Mouse (Mus musculus) limb, embryonic 12.5 days (tissue): ENCODE measurements at regions not wholly inside any gene's neighbourhood (a gene's known extent, or its start where the extent isn't known, plus 50 kb on each side); places are given as distances from the start of the nearest gene placed in this dataset.

ENCODE experiments used
- ATAC-seq: fragments of 200-750 bp; cut with Nextera tagmentation; 2 replicates; pipeline ENCODE4 v1.8.0; 2017; ENCODE audit warnings: low read depth, moderate TSS enrichment; ENCODE audit not compliant: insufficient number of reproducible peaks, insufficient read depth, low FRiP score, low TSS enrichment
- H3K27ac ChIP-seq: fragments of 300-500 bp; sonication (generic); 2 replicates; pipeline ENCODE4 v1.5.1; 2016; ENCODE audit warnings: mild to moderate bottlenecking, moderate library complexity
- H3K27me3 ChIP-seq: fragments of 300-500 bp; sonication (generic); 2 replicates; pipeline ENCODE4 v1.6.1; 2016; ENCODE audit warnings: mild to moderate bottlenecking, moderate library complexity
- H3K36me3 ChIP-seq: fragments of 300-500 bp; sonication (generic); 2 replicates; pipeline ENCODE4 v1.6.1; 2016; ENCODE audit warnings: mild to moderate bottlenecking, moderate library complexity
- H3K4me1 ChIP-seq: fragments of 300-500 bp; sonication (generic); replicated peaks from 2 replicates; pipeline ENCODE4 v1.6.1; 2016
- H3K4me2 ChIP-seq: fragments of 300-500 bp; sonication (generic); 2 replicates; pipeline ENCODE4 v1.6.1; 2016; ENCODE audit warnings: mild to moderate bottlenecking, moderate library complexity
- H3K4me3 ChIP-seq: fragments of 300-500 bp; sonication (generic); replicated peaks from 2 replicates; pipeline ENCODE4 v1.5.1; 2016; ENCODE audit warnings: mild to moderate bottlenecking
- H3K9ac ChIP-seq: fragments of 300-500 bp; sonication (generic); replicated peaks from 2 replicates; pipeline ENCODE4 v1.6.1; 2016; ENCODE audit warnings: mild to moderate bottlenecking, moderate library complexity
- H3K9me3 ChIP-seq: fragments of 300-500 bp; sonication (generic); 2 replicates; pipeline ENCODE4 v1.6.1; 2016; ENCODE audit warnings: mild to moderate bottlenecking, moderate library complexity
- WGBS: fragments of 180-500 bp; shearing (Covaris S2); methylation state at CpG from one replicate; pipeline ENCODE4 v1.1.7; 2016; 5-methylcytosine and 5-hydroxymethylcytosine counted together

GRCm38 (mm10) chr13:119140436-119140835 is 288.0 kb upstream of the Paip1 start:
- 93% methylated on average over 2 of the region's 2 CpGs for WGBS
- no peak for ATAC-seq
- Histone ChIP-seq H3K4me3 (no peak overlapping the region), H3K36me3 (no peaks in the 10 kb centered on the region), H3K4me2 (no peak overlapping the region), H3K27me3 (no peaks in the 10 kb centered on the region), H3K9ac (no peak overlapping the region), H3K27ac (no peak overlapping the region), H3K4me1 (no peaks in the 10 kb centered on the region), H3K9me3 (no peaks in the 10 kb centered on the region)

GRCm38 (mm10) chr13:119143351-119143750 is 285.1 kb upstream of the Paip1 start:
- H3K36me3 ChIP-seq, result no peaks in the 10 kb centered on the region

GRCm38 (mm10) chr13:119145713-119146112 is 282.7 kb upstream of the Paip1 start:
- H3K4me2 ChIP-seq, result no peak overlapping the region
- no peak overlapping the region for H3K4me3 ChIP-seq
- no peaks in the 10 kb centered on the region for H3K36me3 ChIP-seq
- 75% methylated on average over 4 of the region's 4 CpGs for WGBS
- no peak overlapping the region for H3K27ac ChIP-seq
- no peaks in the 10 kb centered on the region for H3K9me3 ChIP-seq
- ATAC-seq, result no peak
- H3K9ac ChIP-seq, result no peak overlapping the region
- H3K4me1 ChIP-seq, result no peaks in the 10 kb centered on the region
- H3K27me3 ChIP-seq, result no peaks in the 10 kb centered on the region

More at GRCm38 (mm10) chr13:119143351-119143750, 285.1 kb upstream of the Paip1 start:
- WGBS, result 0% methylated on average over 1 of the region's 1 CpGs
- Histone ChIP-seq H3K4me3 (no peak overlapping the region), H3K27me3 (no peaks in the 10 kb centered on the region), H3K9me3 (no peaks in the 10 kb centered on the region), H3K4me1 (no peaks in the 10 kb centered on the region), H3K27ac (no peak overlapping the region), H3K4me2 (no peak overlapping the region), H3K9ac (no peak overlapping the region)
- no peak for ATAC-seq

- Histone ChIP-seq H3K27me3 (no peaks in the 10 kb centered on the region), H3K4me2 (no peak overlapping the region), H3K4me1 (no peaks in the 10 kb centered on the region), H3K9ac (no peak overlapping the region), H3K9me3 (no peaks in the 10 kb centered on the region), H3K36me3 (no peaks in the 10 kb centered on the region), H3K4me3 (no peak overlapping the region), H3K27ac (no peak overlapping the region)
- WGBS, result 73% methylated on average over 3 of the region's 3 CpGs
- ATAC-seq, result no peak
These were observed 280.7 kb upstream of the Paip1 start for GRCm38 (mm10) chr13:119147701-119148100.

GRCm38 (mm10) chr13:119149141-119149540 is 279.3 kb upstream of the Paip1 start:
- H3K4me1 ChIP-seq, result no peaks in the 10 kb centered on the region
- no peaks in the 10 kb centered on the region for H3K27me3 ChIP-seq
- H3K9me3 ChIP-seq, result no peaks in the 10 kb centered on the region
- H3K9ac ChIP-seq, result no peak overlapping the region
- no peak overlapping the region for H3K4me2 ChIP-seq
- 86% methylated on average over 4 of the region's 4 CpGs for WGBS
- H3K4me3 ChIP-seq, result no peak overlapping the region
- H3K27ac ChIP-seq, result no peak overlapping the region
- no peaks in the 10 kb centered on the region for H3K36me3 ChIP-seq
- ATAC-seq, result no peak

- no peak overlapping the region for H3K9ac ChIP-seq
- no peaks in the 10 kb centered on the region for H3K4me1 ChIP-seq
- H3K4me3 ChIP-seq, result no peak overlapping the region
- H3K36me3 ChIP-seq, result no peaks in the 10 kb centered on the region
- no peak overlapping the region for H3K27ac ChIP-seq
- H3K9me3 ChIP-seq, result no peaks in the 10 kb centered on the region
- H3K4me2 ChIP-seq, result no peak overlapping the region
- H3K27me3 ChIP-seq, result no peaks in the 10 kb centered on the region
- ATAC-seq, result no peak
- WGBS, result 88% methylated on average over 4 of the region's 4 CpGs
These were observed 277.4 kb upstream of the Paip1 start for GRCm38 (mm10) chr13:119150847-119151548.

- Histone ChIP-seq H3K4me2 (no peak overlapping the region), H3K4me1 (no peaks in the 10 kb centered on the region), H3K27ac (no peak overlapping the region), H3K9ac (no peak overlapping the region), H3K9me3 (no peaks in the 10 kb centered on the region), H3K27me3 (no peaks in the 10 kb centered on the region), H3K4me3 (no peak overlapping the region), H3K36me3 (no peaks in the 10 kb centered on the region)
- 72% methylated on average over 4 of the region's 4 CpGs for WGBS
- no peak for ATAC-seq
These were observed 250.6 kb upstream of the Paip1 start for GRCm38 (mm10) chr13:119177753-119178152.

GRCm38 (mm10) chr13:119178212-119178611 is 250.2 kb upstream of the Paip1 start:
- Histone ChIP-seq H3K9me3 (no peaks in the 10 kb centered on the region), H3K36me3 (no peaks in the 10 kb centered on the region), H3K4me2 (no peak overlapping the region), H3K4me3 (no peak overlapping the region), H3K9ac (no peak overlapping the region), H3K27me3 (no peaks in the 10 kb centered on the region), H3K27ac (no peak overlapping the region), H3K4me1 (no peaks in the 10 kb centered on the region)
- no peak for ATAC-seq
- WGBS, result 76% methylated on average over 5 of the region's 5 CpGs

GRCm38 (mm10) chr13:119179157-119179920 is 249.1 kb upstream of the Paip1 start:
- H3K4me3 ChIP-seq, result no peak overlapping the region
- no peak overlapping the region for H3K27ac ChIP-seq
- no peaks in the 10 kb centered on the region for H3K27me3 ChIP-seq
- ATAC-seq, result no peak
- 11% methylated on average over 1 of the region's 1 CpGs for WGBS
- H3K9me3 ChIP-seq, result no peaks in the 10 kb centered on the region
- H3K4me2 ChIP-seq, result no peak overlapping the region
- no peaks in the 10 kb centered on the region for H3K4me1 ChIP-seq
- no peak overlapping the region for H3K9ac ChIP-seq
- no peaks in the 10 kb centered on the region for H3K36me3 ChIP-seq

- H3K9ac ChIP-seq, result no peak overlapping the region
- no peaks in the 10 kb centered on the region for H3K36me3 ChIP-seq
- no peak overlapping the region for H3K4me2 ChIP-seq
- H3K27ac ChIP-seq, result no peak overlapping the region
- 93% methylated on average over 6 of the region's 6 CpGs for WGBS
- H3K4me1 ChIP-seq, result no peaks in the 10 kb centered on the region
- no peaks in the 10 kb centered on the region for H3K9me3 ChIP-seq
- no peak for ATAC-seq
- H3K27me3 ChIP-seq, result no peaks in the 10 kb centered on the region
- no peak overlapping the region for H3K4me3 ChIP-seq
These were observed 244.0 kb upstream of the Paip1 start for GRCm38 (mm10) chr13:119184322-119184877.

- peak; percentile 68 for ATAC-seq
- Histone ChIP-seq H3K4me3 (no peak overlapping the region), H3K9me3 (no peaks in the 10 kb centered on the region), H3K4me1 (no peaks in the 10 kb centered on the region), H3K4me2 (no peak overlapping the region), H3K27ac (no peak overlapping the region), H3K9ac (no peak overlapping the region), H3K27me3 (no peaks in the 10 kb centered on the region), H3K36me3 (no peaks in the 10 kb centered on the region)
- 98% methylated on average over 5 of the region's 5 CpGs for WGBS
These were observed 242.7 kb upstream of the Paip1 start for GRCm38 (mm10) chr13:119185567-119186143.
